Mouse (Mus musculus) testis, adult 10 weeks (tissue): Measurements from ENCODE around the gene Tex38. TPM values are rescaled to one million over a fixed set of nuclear protein-coding genes. Genes with fewer than 3 reads are reported as not detected.

Source experiments
- polyA plus RNA-seq: library from polyadenylated mRNA; stranded (reverse); fragments of 350-450 nt; fragmentation: Illumina TruSeq; extraction: RNeasy Lipid Tissue Mini Kit (QIAGEN cat#74804); gene quantifications from one replicate; pipeline ENCODE4 v1.2.3, GENCODE M21; 2014; ENCODE audit warnings: low read depth, low replicate concordance

Gene Tex38
- 48.8 TPM for polyA plus RNA-seq

DNA sequence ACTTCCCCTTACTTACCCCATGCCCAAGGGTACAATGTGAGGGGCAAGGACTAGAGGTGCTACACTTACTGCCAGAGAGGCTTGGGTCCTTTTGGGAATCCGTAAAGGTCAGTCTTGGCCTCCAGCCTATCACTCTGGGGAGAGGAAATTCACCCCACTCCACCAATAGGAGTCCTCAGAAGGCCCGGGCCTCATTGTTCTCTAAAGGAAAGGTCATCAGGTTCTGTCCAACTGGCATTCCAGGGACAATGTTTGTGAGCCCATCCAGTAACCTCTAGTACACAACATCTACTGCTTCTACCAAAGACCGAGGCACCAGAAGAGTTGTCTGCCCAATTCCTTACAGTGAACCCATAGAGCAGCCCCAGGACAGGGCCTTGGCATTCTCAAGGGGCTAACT lies at the start of gene Tex38:
Tex38 (minus strand) TSS at position 101 of the 400 bp plus-strand sequence.

DNA sequence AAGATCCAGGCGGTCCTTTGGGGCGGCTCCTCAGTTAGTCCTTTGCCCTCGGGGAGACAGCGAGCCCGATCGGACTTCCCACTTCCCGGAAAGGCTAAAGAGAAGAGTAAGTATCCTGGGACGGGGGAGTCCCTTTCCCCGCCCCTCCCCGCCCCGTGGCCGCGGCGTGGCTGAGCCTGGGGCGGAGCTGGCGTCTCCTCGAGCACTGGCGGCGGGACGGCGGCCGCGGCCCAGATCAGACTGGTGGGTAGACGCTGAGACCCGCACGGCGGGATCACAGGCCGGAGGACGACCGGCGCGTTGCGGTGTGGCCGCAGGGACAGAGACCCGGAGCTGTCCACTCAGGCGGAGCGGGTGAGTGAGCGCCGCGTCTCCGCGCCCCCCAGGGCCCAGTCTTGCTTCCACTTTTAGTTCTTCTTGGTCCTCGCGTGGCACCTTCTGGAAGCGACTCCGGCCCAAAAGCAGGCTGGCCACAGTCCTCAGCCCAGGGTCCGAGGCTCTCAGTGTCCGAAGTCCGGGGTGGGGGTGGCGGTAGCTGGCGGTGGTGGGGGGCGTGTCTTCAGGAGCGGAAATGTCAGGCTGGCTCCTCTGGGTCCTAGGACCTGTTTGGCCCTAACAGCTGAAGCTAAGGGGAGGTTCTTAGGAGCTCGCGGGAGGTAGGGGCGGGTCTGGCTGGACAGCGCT lies 47.2 kb upstream of the Tex38 start, which contains the start of gene Mob3c:
Mob3c (plus strand) TSS at position 205 of the 684 bp plus-strand sequence.

DNA sequence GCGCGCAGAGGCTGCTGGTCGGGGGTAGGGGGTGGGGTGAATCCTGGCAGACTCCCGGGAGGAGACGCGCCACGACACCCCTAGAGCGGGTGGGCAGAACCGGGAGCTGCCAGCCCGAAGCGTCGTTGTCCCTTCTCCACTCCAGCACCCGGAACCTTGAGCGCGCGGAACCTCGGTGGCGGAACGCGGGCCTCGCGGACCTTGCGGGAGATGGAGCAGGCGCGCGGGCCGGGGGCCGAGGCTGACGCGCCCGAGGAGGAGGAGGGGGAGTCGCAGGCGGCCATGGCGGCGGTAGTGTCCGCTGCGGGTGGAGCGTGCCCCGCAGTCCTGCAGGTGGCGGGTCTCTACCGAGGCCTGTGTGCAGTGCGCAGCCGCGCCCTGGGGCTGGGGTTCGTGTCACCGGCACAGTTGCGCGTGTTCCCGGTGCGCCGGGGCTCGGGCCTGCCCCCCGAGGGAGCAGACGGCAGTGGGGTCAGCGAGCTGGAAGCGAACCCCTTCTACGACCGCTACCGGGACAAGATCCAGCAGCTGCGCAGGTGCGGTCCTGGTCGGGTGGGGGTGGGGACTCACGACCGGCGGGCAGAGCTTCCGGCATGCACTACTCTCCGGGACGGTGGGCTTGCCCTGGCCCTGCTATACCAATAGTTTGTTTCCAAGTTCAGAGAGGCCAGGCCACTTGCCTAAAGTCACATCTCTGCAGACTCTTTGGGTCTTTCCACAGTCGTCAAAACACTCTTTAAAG lies 4.1 kb upstream of the Tex38 start, which contains the start of gene Atpaf1:
Atpaf1 (plus strand) TSS at position 44 of the 742 bp plus-strand sequence.

DNA sequence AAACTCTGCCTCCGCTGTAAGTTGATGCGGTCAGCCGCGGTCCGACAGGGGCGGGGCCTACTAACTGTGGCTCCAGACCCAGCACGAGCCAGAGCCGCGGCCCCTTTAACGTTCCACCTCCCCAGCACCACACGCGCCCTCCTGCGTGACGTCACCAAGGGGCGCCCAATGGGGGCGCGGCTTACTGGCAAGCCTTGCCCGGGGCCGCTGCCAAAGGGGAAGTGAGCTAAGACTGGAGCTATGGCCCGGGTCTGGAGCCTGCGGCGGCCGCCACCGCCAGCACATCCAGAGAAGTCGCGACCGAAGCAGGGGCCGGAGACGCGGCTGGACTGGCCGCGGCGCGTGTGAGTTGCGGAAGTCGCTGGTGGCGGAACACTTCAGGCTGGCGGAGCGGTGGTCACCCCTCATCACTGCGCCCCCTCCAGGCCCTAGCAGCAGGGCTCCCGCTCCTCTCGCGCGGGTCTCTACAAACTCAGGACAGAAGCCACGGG lies 43.2 kb downstream of the Tex38 start, which contains the start of gene Efcab14:
Efcab14 (plus strand) TSS at position 194 of the 491 bp plus-strand sequence.

Other genes with a start within 250 kb of the Tex38 start
- gene Cyp4a31, start 217.4 kb downstream of the Tex38 start, polyA plus RNA-seq: 0.17 TPM
- not detected for gene Cyp4a32, start 180.0 kb downstream of the Tex38 start, polyA plus RNA-seq
- gene Cyp4b1, start 133.3 kb downstream of the Tex38 start, polyA plus RNA-seq: not detected
- gene Efcab14, start 43.3 kb downstream of the Tex38 start, polyA plus RNA-seq: 53.7 TPM
- 52.3 TPM for gene Atpaf1, start 3.8 kb upstream of the Tex38 start, polyA plus RNA-seq
- gene Mob3c, start 47.1 kb upstream of the Tex38 start, polyA plus RNA-seq: 8.1 TPM
- gene Mknk1, start 58.2 kb upstream of the Tex38 start, polyA plus RNA-seq: 10.2 TPM
- gene Kncn, start 103.4 kb upstream of the Tex38 start, polyA plus RNA-seq: 0.29 TPM
- not detected for gene 6430628N08Rik, start 109.6 kb upstream of the Tex38 start, polyA plus RNA-seq
- gene Dmbx1, start 158.9 kb upstream of the Tex38 start, polyA plus RNA-seq: 0.17 TPM
- 4.7 TPM for gene Faah, start 236.9 kb upstream of the Tex38 start, polyA plus RNA-seq